In genomic region chr17:71287586-71287985, GRCm38 (mm10) we compare ENCODE assay signal across 24 mouse cellular contexts. TPM values are rescaled to one million over a fixed set of nuclear protein-coding genes. Genes with fewer than 3 reads are reported as not detected.
DNase-seq lines count a peak whose midpoint lies in the region; ATAC-seq and TF ChIP-seq lines count a peak whose summit lies in the region.
"Had no signal": no experiment of that assay in that cellular context is flagged by ENCODE, and none has a peak within 500 bp of the region (broad histone marks: within the 10 kb centered on the region; RNA-seq: fewer than 3 reads in every experiment).

No protein-coding gene starts in this region.

- no peak overlapping the region for H3K4me2 ChIP-seq in liver, embryonic 11.5 days
- H3K4me2 ChIP-seq in liver, postnatal 0 days (ENCODE audit: low read depth, low read length): no peak overlapping the region
- no peak overlapping the region for H3K4me2 ChIP-seq in kidney, embryonic 14.5 days (replicated peaks; ENCODE audit: low read depth, low read length)
- H3K4me2 ChIP-seq: embryonic facial prominence, embryonic 12.5 days; forebrain, embryonic 15.5 days; heart, embryonic 15.5 days; hindbrain, embryonic 13.5 days; limb, embryonic 12.5 days; midbrain, embryonic 11.5 days had no signal

- no peaks in the 10 kb centered on the region for H3K27me3 ChIP-seq in liver, embryonic 11.5 days (replicated peaks; ENCODE audit: control insufficient read depth, insufficient read depth, low read length)
- H3K27me3 ChIP-seq in liver, postnatal 0 days (ENCODE audit: insufficient read depth, low read length): no peaks in the 10 kb centered on the region
- no peaks in the 10 kb centered on the region for H3K27me3 ChIP-seq in kidney, embryonic 14.5 days (ENCODE audit: control insufficient read depth, insufficient read depth, low read length)
- H3K27me3 ChIP-seq: embryonic facial prominence, embryonic 12.5 days; forebrain, embryonic 15.5 days; heart, embryonic 15.5 days; hindbrain, embryonic 13.5 days; limb, embryonic 12.5 days had no signal

- DNase-seq in liver, embryonic 11.5 days (ENCODE audit: low spot score): no peak
- DNase-seq in liver (no peak), 416B (ENCODE audit: low read depth) (peak; percentile 49)
- DNase-seq in liver, postnatal 0 days: no peak
- DNase-seq in cerebellum, adult 18-20 months: no peak
- DNase-seq: adrenal gland, postnatal 25 days; cerebellum, adult 9-10 months; cerebellum, postnatal 36 days; kidney, postnatal 25 days; right cerebral cortex, postnatal 25 days; thymus, adult 18-20 months had no signal

- H3K4me1 ChIP-seq in liver, embryonic 11.5 days (replicated peaks; ENCODE audit: control insufficient read depth, insufficient read depth, low read length): peaks cover 68% of the 10 kb centered on the region
- H3K4me1 ChIP-seq in bone marrow macrophage, adult 2 months (ENCODE audit: control insufficient read depth, insufficient read depth, low read length): peaks cover 64% of the 10 kb centered on the region
- peaks cover 73% of the 10 kb centered on the region for H3K4me1 ChIP-seq in liver, postnatal 0 days (ENCODE audit: insufficient read depth)
- H3K4me1 ChIP-seq in kidney, embryonic 14.5 days (ENCODE audit: control insufficient read depth, insufficient read depth, low read length): peaks cover 7% of the 10 kb centered on the region; the same call in 1 of the 2 replicates
- H3K4me1 ChIP-seq: forebrain, embryonic 15.5 days; hindbrain, embryonic 13.5 days had no signal

- peak overlapping the region; percentile 88; the same call in 1 of the 2 replicates for H3K27ac ChIP-seq in liver, embryonic 11.5 days (ENCODE audit: low read depth, low read length)
- peak overlapping the region; percentile 71 for H3K27ac ChIP-seq in bone marrow macrophage, adult 2 months (ENCODE audit: insufficient read depth, low read depth, low read length)
- H3K27ac ChIP-seq in liver, postnatal 0 days (ENCODE audit: low read depth): peak overlapping the region; percentile 30
- H3K27ac ChIP-seq in kidney, embryonic 14.5 days (ENCODE audit: low read depth, low read length): no peak overlapping the region
- H3K27ac ChIP-seq: embryonic facial prominence, embryonic 12.5 days; forebrain, embryonic 10.5 days; forebrain, embryonic 15.5 days; heart, embryonic 15.5 days; hindbrain, embryonic 13.5 days; left cerebral cortex, adult 2 months; limb, embryonic 12.5 days; stomach, postnatal 0 days had no signal

- ATAC-seq in liver, embryonic 11.5 days (replicated peaks; ENCODE audit: low FRiP score): no peak
- no peak for ATAC-seq in liver, postnatal 0 days
- ATAC-seq in kidney, embryonic 14.5 days (ENCODE audit: low FRiP score, low TSS enrichment): no peak
- ATAC-seq: forebrain, embryonic 15.5 days; intestine, postnatal 0 days; midbrain, embryonic 16.5 days had no signal

- H3K9me3 ChIP-seq in liver, embryonic 11.5 days (ENCODE audit: control insufficient read depth, low read length): no peaks in the 10 kb centered on the region
- H3K9me3 ChIP-seq in liver, postnatal 0 days (ENCODE audit: low read length): no peaks in the 10 kb centered on the region
- no peaks in the 10 kb centered on the region for H3K9me3 ChIP-seq in kidney, embryonic 14.5 days (ENCODE audit: control insufficient read depth, low read length)
- H3K9me3 ChIP-seq: embryonic facial prominence, embryonic 12.5 days; forebrain, embryonic 10.5 days; forebrain, embryonic 15.5 days; heart, embryonic 15.5 days; hindbrain, embryonic 13.5 days; limb, embryonic 12.5 days had no signal

- H3K9ac ChIP-seq in liver, embryonic 11.5 days (ENCODE audit: low read depth, low read length): no peak overlapping the region
- H3K9ac ChIP-seq in liver, postnatal 0 days (replicated peaks): no peak overlapping the region
- no peak overlapping the region for H3K9ac ChIP-seq in kidney, embryonic 14.5 days (ENCODE audit: low read depth, low read length)
- H3K9ac ChIP-seq: embryonic facial prominence, embryonic 12.5 days; forebrain, embryonic 15.5 days; heart, embryonic 15.5 days; hindbrain, embryonic 13.5 days; limb, embryonic 12.5 days had no signal

- no peaks in the 10 kb centered on the region for H3K36me3 ChIP-seq in liver, embryonic 11.5 days (ENCODE audit: control insufficient read depth, insufficient read depth, low read length)
- H3K36me3 ChIP-seq in liver, postnatal 0 days (replicated peaks; ENCODE audit: insufficient read depth, low read length): no peaks in the 10 kb centered on the region
- H3K36me3 ChIP-seq in kidney, embryonic 14.5 days (ENCODE audit: control insufficient read depth, insufficient read depth, low read length): no peaks in the 10 kb centered on the region
- H3K36me3 ChIP-seq: forebrain, embryonic 15.5 days; heart, embryonic 15.5 days; hindbrain, embryonic 13.5 days; limb, embryonic 12.5 days had no signal

- TF ChIP-seq CTCF in bone marrow macrophage, adult 2 months (IDR thresholded peaks at IDR 0.05; ENCODE audit: low read depth, low read length): no peak
- TF ChIP-seq CTCF in liver, postnatal 0 days (IDR thresholded peaks at IDR 0.05; ENCODE audit: low read depth): no peak

- H3K4me3 ChIP-seq in liver, embryonic 11.5 days (ENCODE audit: low read depth, low read length): no peak overlapping the region
- no peak overlapping the region for H3K4me3 ChIP-seq in bone marrow macrophage, adult 2 months (ENCODE audit: insufficient read depth, low read length)
- no peak overlapping the region for H3K4me3 ChIP-seq in liver, postnatal 0 days (ENCODE audit: low read depth, low read length)
- no peak overlapping the region for H3K4me3 ChIP-seq in kidney, embryonic 14.5 days (ENCODE audit: low read length)
- H3K4me3 ChIP-seq: embryonic facial prominence, embryonic 12.5 days; forebrain, embryonic 10.5 days; forebrain, embryonic 15.5 days; heart, embryonic 15.5 days; hindbrain, embryonic 13.5 days; left cerebral cortex, adult 2 months; limb, embryonic 12.5 days had no signal

- TF ChIP-seq EP300 in liver, postnatal 0 days (IDR thresholded peaks at IDR 0.05; ENCODE audit: low read depth): no peak

- no peak for TF ChIP-seq POLR2A in bone marrow macrophage, adult 2 months (IDR thresholded peaks at IDR 0.05; ENCODE audit: borderline replicate concordance, low read depth, low read length)

- 88% methylated on average over 7 of the region's 7 CpGs for WGBS in liver, embryonic 11.5 days
- WGBS in liver, postnatal 0 days (ENCODE audit: insufficient replicate concordance): 91% methylated on average over 7 of the region's 7 CpGs
- 95% methylated on average over 7 of the region's 7 CpGs for WGBS in kidney, embryonic 14.5 days

RNA-seq across cellular contexts. Expression of gene Emilin2, which starts 24.2 kb away (rescaled TPM):
- 31.3 and 33.4 TPM in 2 replicates for polyA plus RNA-seq in liver, embryonic 11.5 days (2014; fragmentation: Nextera tagmentation; extraction: Ambion mirVana)
- polyA plus RNA-seq in bone marrow macrophage, adult 2 months (2012; ENCODE audit: insufficient read depth, insufficient read length, missing spikeins): 72.4 and 102 TPM in 2 replicates
- 10.0 and 12.0 TPM in 2 replicates for polyA plus RNA-seq in liver, postnatal 0 days (2015; fragmentation: Nextera tagmentation; extraction: Ambion mirVana)
- 2.0 and 2.7 TPM in 2 replicates for polyA plus RNA-seq in kidney, embryonic 14.5 days (2014; fragmentation: Nextera tagmentation; extraction: Ambion mirVana)
